Mouse (Mus musculus): Measurements from ENCODE around the gene Ptpre. TPM values are rescaled to one million over a fixed set of nuclear protein-coding genes. Genes with fewer than 3 reads are reported as not detected.
"Not testable (repeated sequence)": the region's sequence is repeated elsewhere in the genome, so short reads cannot be mapped to it uniquely, and the experiment has no call there.

The Ptpre gene
- polyA plus RNA-seq, 1 experiment = not detected

- no peak for TF ChIP-seq CTCF (IDR thresholded peaks at IDR 0.05; ENCODE audit: insufficient read depth, low read depth, low read length)
- TF ChIP-seq POLR2A (IDR thresholded peaks at IDR 0.05; ENCODE audit: insufficient read depth, low read depth, low read length) = no peak
- 70% methylated on average over 8 of the region's 8 CpGs for WGBS
- Histone ChIP-seq H3K4me3 (ENCODE audit: insufficient read depth, low read depth, low read length) (no peak overlapping the region), H3K4me1 (ENCODE audit: control insufficient read depth, insufficient read depth, low read length) (no peaks in the 10 kb centered on the region), H3K27ac (ENCODE audit: insufficient read depth, low read depth, low read length) (no peak overlapping the region)
These were observed 77.6 kb downstream of the Ptpre start for GRCm38 (mm10) chr7:135614892-135615291.

DNA sequence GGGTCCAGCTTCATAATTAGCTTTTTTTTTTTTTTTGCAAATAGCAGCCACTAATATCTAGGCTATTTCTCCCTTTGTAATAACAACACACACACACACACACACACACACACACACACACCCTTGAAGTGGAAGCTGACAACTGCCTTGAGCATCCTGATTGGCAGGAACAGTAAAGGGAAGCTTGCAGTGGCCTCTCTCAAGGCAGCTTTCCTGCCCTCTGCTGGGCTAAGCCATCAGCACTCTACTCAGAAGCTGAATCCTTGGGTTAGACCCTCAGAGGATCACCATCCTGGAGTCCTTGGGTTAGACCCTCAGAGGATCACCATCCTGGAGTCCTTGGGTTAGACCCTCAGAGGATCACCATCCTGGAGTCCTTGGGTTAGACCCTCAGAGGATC lies 79.2 kb downstream of the Ptpre start:
- H3K4me1 ChIP-seq (ENCODE audit: control insufficient read depth, insufficient read depth, low read length); H3K27ac ChIP-seq (ENCODE audit: insufficient read depth, low read depth, low read length); H3K4me3 ChIP-seq (ENCODE audit: insufficient read depth, low read depth, low read length): not testable (repeated sequence)

GRCm38 (mm10) chr7:135617776-135618175 lies 80.5 kb downstream of the Ptpre start:
- 27% methylated on average over 11 of the region's 11 CpGs for WGBS
- TF ChIP-seq POLR2A (IDR thresholded peaks at IDR 0.05; ENCODE audit: insufficient read depth, low read depth, low read length) (no peak), CTCF (IDR thresholded peaks at IDR 0.05; ENCODE audit: insufficient read depth, low read depth, low read length) (no peak)
- Histone ChIP-seq H3K27ac (ENCODE audit: insufficient read depth, low read depth, low read length) (no peak overlapping the region), H3K4me1 (ENCODE audit: control insufficient read depth, insufficient read depth, low read length) (no peaks in the 10 kb centered on the region), H3K4me3 (ENCODE audit: insufficient read depth, low read depth, low read length) (no peak overlapping the region)

- no peak overlapping the region for H3K27ac ChIP-seq (ENCODE audit: insufficient read depth, low read depth, low read length)
- no peak overlapping the region for H3K4me3 ChIP-seq (ENCODE audit: insufficient read depth, low read depth, low read length)
- no peaks in the 10 kb centered on the region for H3K4me1 ChIP-seq (ENCODE audit: control insufficient read depth, insufficient read depth, low read length)
- no peak for TF ChIP-seq CTCF (IDR thresholded peaks at IDR 0.05; ENCODE audit: insufficient read depth, low read depth, low read length)
- TF ChIP-seq POLR2A (IDR thresholded peaks at IDR 0.05; ENCODE audit: insufficient read depth, low read depth, low read length) = no peak
- WGBS = 71% methylated on average over 6 of the region's 6 CpGs
These were observed 84.4 kb downstream of the Ptpre start for GRCm38 (mm10) chr7:135621649-135622048.

DNA sequence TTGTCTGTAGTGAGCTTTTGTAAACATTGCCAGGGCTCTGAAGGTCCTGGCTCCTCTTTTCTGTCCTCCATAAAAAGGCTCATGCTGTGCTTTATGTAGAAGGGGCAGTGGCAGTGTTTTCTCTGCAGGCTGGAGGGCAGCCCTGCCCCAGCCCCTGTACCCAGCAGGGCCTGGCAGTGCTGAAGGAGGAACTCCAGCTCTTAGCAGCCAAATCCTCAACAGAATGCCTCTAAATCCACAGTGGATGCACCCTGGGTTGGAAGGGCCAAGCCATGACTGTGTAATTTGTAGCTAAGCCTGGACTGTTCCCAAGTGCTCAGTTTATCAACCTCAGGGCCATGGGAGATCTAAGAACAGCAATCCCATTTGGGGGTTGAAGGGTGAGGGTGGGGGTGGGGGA lies 85.0 kb downstream of the Ptpre start:
- TF ChIP-seq CTCF (IDR thresholded peaks at IDR 0.05; ENCODE audit: insufficient read depth, low read depth, low read length) (no peak), POLR2A (IDR thresholded peaks at IDR 0.05; ENCODE audit: insufficient read depth, low read depth, low read length) (no peak)
- no peak overlapping the region for H3K4me3 ChIP-seq (ENCODE audit: insufficient read depth, low read depth, low read length)
- no peaks in the 10 kb centered on the region for H3K4me1 ChIP-seq (ENCODE audit: control insufficient read depth, insufficient read depth, low read length)
- no peak overlapping the region for H3K27ac ChIP-seq (ENCODE audit: insufficient read depth, low read depth, low read length)

GRCm38 (mm10) chr7:135624854-135625253 lies 87.6 kb downstream of the Ptpre start:
- H3K4me3 ChIP-seq (ENCODE audit: insufficient read depth, low read depth, low read length) = no peak overlapping the region
- TF ChIP-seq POLR2A (IDR thresholded peaks at IDR 0.05; ENCODE audit: insufficient read depth, low read depth, low read length) (no peak), CTCF (IDR thresholded peaks at IDR 0.05; ENCODE audit: insufficient read depth, low read depth, low read length) (no peak)
- H3K27ac ChIP-seq (ENCODE audit: insufficient read depth, low read depth, low read length) = no peak overlapping the region
- 83% methylated on average over 3 of the region's 3 CpGs for WGBS
- no peaks in the 10 kb centered on the region for H3K4me1 ChIP-seq (ENCODE audit: control insufficient read depth, insufficient read depth, low read length)

DNA sequence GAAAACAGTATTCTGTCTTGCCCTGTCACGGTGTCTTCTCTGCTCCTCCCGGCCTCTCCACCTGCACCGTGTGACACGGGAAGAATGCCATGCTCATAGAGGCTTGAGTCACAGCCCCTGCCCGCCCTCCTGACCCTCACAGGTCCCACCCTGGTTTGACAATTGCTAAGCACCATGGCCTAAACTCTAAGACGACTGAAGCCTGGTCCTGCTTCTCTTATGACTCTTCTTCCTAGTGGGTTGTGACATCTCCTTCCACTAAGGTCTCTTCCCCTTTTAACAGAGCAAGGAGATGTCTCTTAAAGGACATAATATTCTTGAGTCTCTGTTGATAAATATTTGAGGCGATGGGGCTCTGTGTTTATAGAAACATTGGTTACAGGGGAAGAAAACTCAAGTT lies 91.1 kb downstream of the Ptpre start:
- no peak for TF ChIP-seq POLR2A (IDR thresholded peaks at IDR 0.05; ENCODE audit: insufficient read depth, low read depth, low read length)
- 96% methylated on average over 7 of the region's 7 CpGs for WGBS
- Histone ChIP-seq H3K27ac (ENCODE audit: insufficient read depth, low read depth, low read length) (no peak overlapping the region), H3K4me1 (ENCODE audit: control insufficient read depth, insufficient read depth, low read length) (no peaks in the 10 kb centered on the region), H3K4me3 (ENCODE audit: insufficient read depth, low read depth, low read length) (no peak overlapping the region)

GRCm38 (mm10) chr7:135629019-135629418 lies 91.7 kb downstream of the Ptpre start:
- Histone ChIP-seq H3K4me1 (ENCODE audit: control insufficient read depth, insufficient read depth, low read length) (no peaks in the 10 kb centered on the region), H3K27ac (ENCODE audit: insufficient read depth, low read depth, low read length) (no peak overlapping the region), H3K4me3 (ENCODE audit: insufficient read depth, low read depth, low read length) (no peak overlapping the region)
- 73% methylated on average over 9 of the region's 9 CpGs for WGBS
- TF ChIP-seq POLR2A (IDR thresholded peaks at IDR 0.05; ENCODE audit: insufficient read depth, low read depth, low read length) (no peak), CTCF (IDR thresholded peaks at IDR 0.05; ENCODE audit: insufficient read depth, low read depth, low read length) (no peak)

GRCm38 (mm10) chr7:135631776-135632552 lies 94.7 kb downstream of the Ptpre start:
- no peak overlapping the region for H3K4me3 ChIP-seq (ENCODE audit: insufficient read depth, low read depth, low read length)
- WGBS = 55% methylated on average over 8 of the region's 8 CpGs
- H3K27ac ChIP-seq (ENCODE audit: insufficient read depth, low read depth, low read length) = no peak overlapping the region
- H3K4me1 ChIP-seq (ENCODE audit: control insufficient read depth, insufficient read depth, low read length) = no peaks in the 10 kb centered on the region
- TF ChIP-seq CTCF (IDR thresholded peaks at IDR 0.05; ENCODE audit: insufficient read depth, low read depth, low read length) (no peak), POLR2A (IDR thresholded peaks at IDR 0.05; ENCODE audit: insufficient read depth, low read depth, low read length) (no peak)

DNA sequence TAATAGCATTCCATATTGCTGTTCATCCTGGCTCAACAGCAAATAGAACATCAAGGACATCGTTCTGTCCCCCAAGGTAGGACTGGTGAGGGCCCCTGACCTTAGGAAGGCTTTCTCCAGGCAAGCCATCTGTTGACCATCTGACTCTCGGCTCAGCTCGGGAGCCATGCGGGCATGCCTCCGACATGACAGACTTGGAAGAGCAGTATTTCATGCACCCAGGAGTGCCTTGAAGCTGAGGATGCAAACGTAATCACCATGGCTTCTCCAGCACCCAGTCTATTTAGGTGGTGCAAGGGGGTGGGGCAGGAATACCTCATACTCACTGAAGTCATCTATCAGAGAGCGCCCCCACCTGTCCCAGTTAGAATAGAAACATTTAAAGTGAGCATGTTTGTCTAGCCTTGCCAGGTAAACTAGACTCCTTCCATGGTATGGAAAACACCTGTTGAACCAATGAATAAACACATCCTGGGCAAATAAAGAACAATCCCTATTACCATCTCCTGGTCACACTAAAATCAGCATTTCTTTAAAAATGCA lies 95.5 kb downstream of the Ptpre start:
- H3K4me1 ChIP-seq (ENCODE audit: control insufficient read depth, insufficient read depth, low read length) = no peaks in the 10 kb centered on the region
- TF ChIP-seq CTCF (IDR thresholded peaks at IDR 0.05; ENCODE audit: insufficient read depth, low read depth, low read length) (no peak), POLR2A (IDR thresholded peaks at IDR 0.05; ENCODE audit: insufficient read depth, low read depth, low read length) (no peak)
- no peak overlapping the region for H3K4me3 ChIP-seq (ENCODE audit: insufficient read depth, low read depth, low read length)
- no peak overlapping the region for H3K27ac ChIP-seq (ENCODE audit: insufficient read depth, low read depth, low read length)
- WGBS = 82% methylated on average over 7 of the region's 7 CpGs

All from olfactory bulb, adult 2 months (tissue).